Mouse (Mus musculus) heart, postnatal 25 days (tissue): Measurements from ENCODE around the gene Lgals4. TPM values are rescaled to one million over a fixed set of nuclear protein-coding genes. Genes with fewer than 3 reads are reported as not detected.

Source experiments
- DNase-seq: peaks from one replicate; pipeline ENCODE4 v3.0.0; 2022; ENCODE audit warnings: low spot score
- intact Hi-C: fragments of 180-260 bp; cut with DNase I; formaldehyde crosslinking; loops from one replicate; pipeline ENCODE4 v1.15.1; 2025
- total RNA-seq, 2 experiments: library from RNA; stranded (reverse); gene quantifications; 2 replicates each; pipeline ENCODE4 v1.2.3; 2021

Lgals4 gene
- total RNA-seq, 2 experiments from 2014 or later, result 28.9 to 30.7 TPM

GRCm38 (mm10) chr7:28820358-28821260 lies 13.0 kb upstream of the Lgals4 start:
- no peak for DNase-seq
- intact Hi-C loops, result no loop called here

GRCm38 (mm10) chr7:28821261-28821831 lies 12.3 kb upstream of the Lgals4 start:
- intact Hi-C loops, result no loop called here
- no peak for DNase-seq

- intact Hi-C loops, result no loop called here
- no peak for DNase-seq
These were observed 11.1 kb upstream of the Lgals4 start for GRCm38 (mm10) chr7:28822556-28822955.

GRCm38 (mm10) chr7:28822993-28823903 lies 10.4 kb upstream of the Lgals4 start:
- intact Hi-C loops, result no loop called here
- no peak for DNase-seq

GRCm38 (mm10) chr7:28823932-28824331 lies 9.7 kb upstream of the Lgals4 start:
- no peak for DNase-seq
- intact Hi-C loops, result loop anchor here (2.0 kb wide), 1 partner anchor 13 kb away; no protein-coding TSS in a partner anchor

- intact Hi-C loops, result loop anchor here (2.0 kb wide), 1 partner anchor 14 kb away; no protein-coding TSS in a partner anchor
- DNase-seq, result peak; percentile 89
These were observed 8.5 kb upstream of the Lgals4 start, which contains the start of gene Ech1 for GRCm38 (mm10) chr7:28824941-28825685. TSS of gene Ech1 (plus strand) at chr7:28825217.

- no peak for DNase-seq
- intact Hi-C loops, result loop anchor here (2.0 kb wide), 1 partner anchor 15 kb away; no protein-coding TSS in a partner anchor
These were observed 7.8 kb upstream of the Lgals4 start for GRCm38 (mm10) chr7:28825686-28826401.

GRCm38 (mm10) chr7:28826402-28826772 lies 7.3 kb upstream of the Lgals4 start:
- no peak for DNase-seq
- intact Hi-C loops, result no loop called here

GRCm38 (mm10) chr7:28827338-28827737 lies 6.3 kb upstream of the Lgals4 start:
- intact Hi-C loops, result loop anchor here (1.0 kb wide), 1 partner anchor 15 kb away; no protein-coding TSS in a partner anchor

GRCm38 (mm10) chr7:28829821-28830220 lies 3.8 kb upstream of the Lgals4 start:
- intact Hi-C loops, result loop anchor here (5.0 kb wide), 2 partner anchors 33 to 37 kb away; no protein-coding TSS in a partner anchor
- no peak for DNase-seq

More at GRCm38 (mm10) chr7:28827338-28827737, 6.3 kb upstream of the Lgals4 start:
- DNase-seq, result no peak

GRCm38 (mm10) chr7:28830981-28831380 lies 2.7 kb upstream of the Lgals4 start:
- DNase-seq, result no peak

GRCm38 (mm10) chr7:28831411-28832125 lies 2.1 kb upstream of the Lgals4 start:
- no peak for DNase-seq

More at GRCm38 (mm10) chr7:28830981-28831380, 2.7 kb upstream of the Lgals4 start:
- intact Hi-C loops, result loop anchor here (5.0 kb wide), 2 partner anchors 34 to 36 kb away; no protein-coding TSS in a partner anchor

GRCm38 (mm10) chr7:28832137-28832536 lies 1.5 kb upstream of the Lgals4 start:
- intact Hi-C loops, result loop anchor here (5.0 kb wide), 2 partner anchors 35 kb away; no protein-coding TSS in a partner anchor
- DNase-seq, result no peak

More at GRCm38 (mm10) chr7:28831411-28832125, 2.1 kb upstream of the Lgals4 start:
- intact Hi-C loops, result loop anchor here (5.0 kb wide), 2 partner anchors 34 to 36 kb away; no protein-coding TSS in a partner anchor

- intact Hi-C loops, result no loop called here
- no peak for DNase-seq
These were observed 3.3 kb downstream of the Lgals4 start for GRCm38 (mm10) chr7:28836936-28837335.

- intact Hi-C loops, result no loop called here
- no peak for DNase-seq
These were observed 4.7 kb downstream of the Lgals4 start for GRCm38 (mm10) chr7:28838331-28838730.

GRCm38 (mm10) chr7:28847273-28847672 lies 13.6 kb downstream of the Lgals4 start:
- no peak for DNase-seq
- intact Hi-C loops, result no loop called here

- intact Hi-C loops, result no loop called here
- no peak for DNase-seq
These were observed 16.1 kb downstream of the Lgals4 start for GRCm38 (mm10) chr7:28849700-28850236.
